Mouse (Mus musculus) heart, adult 2 months (tissue): ENCODE measurements around the gene Cldn18. TPM values are rescaled to one million over a fixed set of nuclear protein-coding genes. Genes with fewer than 3 reads are reported as not detected.

Experiments
- DNase-seq, 2 experiments: peaks; one replicate each; pipeline ENCODE4 v3.0.0; 2021
- H3K27ac ChIP-seq: fragments of 200-600 bp; 2 replicates; pipeline ENCODE4 v1.8.1; 2022
- H3K27me3 ChIP-seq: fragments of 200-500 bp; 2 replicates; pipeline ENCODE4 v1.6.1; 2012; ENCODE audit warnings: mild to moderate bottlenecking, low read length, inconsistent platforms, mixed read lengths; ENCODE audit not compliant: control insufficient read depth, insufficient read depth
- H3K36me3 ChIP-seq: fragments of 200-500 bp; 2 replicates; pipeline ENCODE4 v1.6.1; 2012; ENCODE audit warnings: low read length, inconsistent platforms; ENCODE audit not compliant: control insufficient read depth, insufficient read depth
- H3K4me1 ChIP-seq: fragments of 200-500 bp; 2 replicates; pipeline ENCODE4 v1.6.1; 2011; ENCODE audit warnings: low read length; ENCODE audit not compliant: control insufficient read depth, insufficient read depth
- H3K4me3 ChIP-seq: fragments of 200-600 bp; 2 replicates; pipeline ENCODE4 v1.8.1; 2022
- H3K79me2 ChIP-seq: fragments of 200-500 bp; replicated peaks from 2 replicates; pipeline ENCODE4 v1.6.1; 2012; ENCODE audit warnings: mild to moderate bottlenecking, inconsistent platforms, low read length, moderate library complexity, mixed read lengths; ENCODE audit not compliant: control insufficient read depth, insufficient read depth
- H3K9ac ChIP-seq: fragments of 200-500 bp; 2 replicates; pipeline ENCODE4 v1.6.1; 2012; ENCODE audit warnings: low read depth, mild to moderate bottlenecking, control low read depth, inconsistent platforms, low read length, mixed read lengths
- CTCF ChIP-seq: fragments of 200-600 bp; IDR thresholded peaks from 2 replicates; pipeline ENCODE4 v1.8.1; 2022; ENCODE audit warnings: antibody characterized with exemption, mild to moderate bottlenecking, moderate library complexity
- EP300 ChIP-seq: fragments of 200-500 bp; IDR thresholded peaks from 2 replicates; pipeline ENCODE4 v1.6.1; 2011; ENCODE audit warnings: low read depth, low read length, control low read depth; ENCODE audit not compliant: insufficient read depth
- POLR2A ChIP-seq: fragments of 200-500 bp; IDR thresholded peaks from 2 replicates; pipeline ENCODE4 v1.6.1; 2011; ENCODE audit warnings: mild to moderate bottlenecking, low read depth, low read length, control low read depth; ENCODE audit not compliant: insufficient read depth
- WGBS: fragments of 180-500 bp; shearing (Covaris S2); methylation state at CpG from one replicate; pipeline ENCODE4 v1.1.7; 2018; 5-methylcytosine and 5-hydroxymethylcytosine counted together
- intact Hi-C: fragments of 180-260 bp; cut with DNase I; formaldehyde crosslinking; loops from one replicate; pipeline ENCODE4 v1.15.1; 2025
- polyA plus RNA-seq: library from polyadenylated mRNA; depleted of rRNA; stranded (reverse); fragments of >200 nt; gene quantifications from 2 replicates; pipeline ENCODE4 v1.2.3, GENCODE M21; 2012
- total RNA-seq, 2 experiments: library from RNA; stranded (reverse); gene quantifications; 2 replicates each; pipeline ENCODE4 v1.2.3; 2021

Gene Cldn18
- total and polyA plus RNA-seq, 3 experiments = 1.2 TPM; not detected in 2

DNA sequence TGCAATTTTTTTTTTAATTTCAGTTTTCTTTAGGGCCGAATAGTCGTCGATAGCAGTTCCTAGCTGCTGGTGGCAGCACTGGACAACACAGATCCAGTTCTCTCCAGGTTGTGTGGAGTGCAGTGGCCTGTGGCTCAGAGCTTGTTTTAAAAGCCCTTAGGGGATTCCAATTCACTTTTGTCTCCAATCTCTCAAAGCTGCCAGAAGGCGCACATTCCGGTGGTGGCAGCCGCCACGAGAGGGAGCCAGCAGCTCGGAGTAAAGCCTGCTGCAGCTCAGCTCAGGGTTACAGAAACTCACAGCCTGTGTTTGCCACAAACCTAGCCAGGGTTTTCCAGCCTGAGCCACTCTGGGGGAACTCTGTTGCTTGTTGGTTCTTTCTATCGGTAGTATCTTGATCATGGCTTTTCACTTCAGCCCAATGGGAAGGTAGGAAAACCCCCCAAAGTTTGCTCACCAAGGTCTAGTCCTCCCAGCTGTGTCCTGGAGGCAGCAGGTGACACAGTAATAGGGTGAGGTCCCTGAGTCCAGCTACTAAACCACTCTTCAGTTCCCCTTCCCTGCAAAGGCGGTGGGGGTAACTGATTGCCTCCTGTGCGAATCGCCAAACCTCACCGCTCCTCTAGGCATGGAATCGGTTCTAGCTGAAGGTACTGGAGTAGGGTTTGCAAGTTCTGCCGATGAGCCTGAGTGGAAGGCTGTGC is 13.0 kb upstream of the Cldn18 start:
- H3K4me1 ChIP-seq = no peaks in the 10 kb centered on the region; the same call in 1 of the 2 replicates
- no peaks in the 10 kb centered on the region for H3K27me3 ChIP-seq
- H3K9ac ChIP-seq = no peak overlapping the region
- H3K4me3 ChIP-seq = no peak overlapping the region
- H3K36me3 ChIP-seq = no peaks in the 10 kb centered on the region
- DNase-seq = peak; percentile 14 to 36
- intact Hi-C loops = loop anchor here (5.0 kb wide), 1 partner anchor 672 kb away; no protein-coding TSS in a partner anchor
- WGBS = 38% methylated on average over 15 of the region's 15 CpGs
- no peaks in the 10 kb centered on the region for H3K79me2 ChIP-seq
- TF ChIP-seq POLR2A = no peak
- peak; percentile 65 for TF ChIP-seq CTCF
- H3K27ac ChIP-seq = no peak overlapping the region

DNA sequence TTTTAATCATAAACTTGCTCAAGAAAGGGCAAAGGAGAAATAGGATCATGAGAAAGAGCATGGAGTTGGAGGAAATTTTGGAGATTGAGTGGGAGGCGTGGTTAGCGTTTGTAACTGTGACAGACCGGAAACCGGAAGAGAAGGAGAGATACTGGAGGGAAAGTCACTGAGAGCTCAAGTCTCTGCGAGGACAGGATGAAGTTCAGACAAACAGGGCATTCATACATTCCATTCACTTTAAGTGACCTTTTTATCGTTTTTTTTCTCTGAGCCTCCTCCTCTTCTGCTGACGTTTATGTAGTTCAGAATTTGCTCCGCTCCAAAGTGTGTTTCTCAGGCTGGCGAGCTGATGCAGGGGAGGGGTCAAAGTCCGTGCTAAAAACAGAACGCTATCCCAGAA is 10.8 kb upstream of the Cldn18 start:
- Histone ChIP-seq H3K4me3 (no peak overlapping the region), H3K9ac (no peak overlapping the region), H3K27ac (no peak overlapping the region), H3K27me3 (no peaks in the 10 kb centered on the region), H3K36me3 (no peaks in the 10 kb centered on the region), H3K79me2 (no peaks in the 10 kb centered on the region), H3K4me1 (no peaks in the 10 kb centered on the region; the same call in 1 of the 2 replicates)
- 21% methylated on average over 11 of the region's 11 CpGs for WGBS
- no peak for DNase-seq
- TF ChIP-seq POLR2A (no peak), EP300 (no peak), CTCF (no peak)
- intact Hi-C loops = no loop called here

DNA sequence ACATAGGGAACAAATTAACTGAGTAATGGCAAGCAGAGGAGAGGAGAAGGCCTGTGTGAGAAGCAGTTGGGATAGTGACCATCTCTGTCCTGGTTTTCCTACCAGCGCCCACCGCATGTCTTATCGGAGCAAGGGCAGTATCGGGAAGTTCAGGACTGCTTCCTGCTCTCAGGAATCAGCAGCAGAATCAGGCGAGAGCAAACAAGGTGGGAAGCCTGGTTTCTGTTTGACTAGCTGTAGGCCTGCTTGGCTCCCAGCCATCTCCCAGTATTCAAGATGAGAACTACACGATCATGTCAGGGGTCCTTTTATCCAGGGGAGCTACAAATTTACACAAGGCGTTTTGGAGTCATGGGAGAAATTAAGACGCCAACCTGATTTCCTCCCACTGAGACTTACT is 8.2 kb upstream of the Cldn18 start:
- TF ChIP-seq EP300 (no peak), CTCF (no peak), POLR2A (no peak)
- DNase-seq = no peak
- Histone ChIP-seq H3K9ac (no peak overlapping the region), H3K79me2 (no peaks in the 10 kb centered on the region), H3K27ac (no peak overlapping the region), H3K4me1 (no peaks in the 10 kb centered on the region; the same call in 1 of the 2 replicates), H3K27me3 (no peaks in the 10 kb centered on the region), H3K4me3 (no peak overlapping the region), H3K36me3 (no peaks in the 10 kb centered on the region)
- intact Hi-C loops = no loop called here
- WGBS = 51% methylated on average over 8 of the region's 8 CpGs

DNA sequence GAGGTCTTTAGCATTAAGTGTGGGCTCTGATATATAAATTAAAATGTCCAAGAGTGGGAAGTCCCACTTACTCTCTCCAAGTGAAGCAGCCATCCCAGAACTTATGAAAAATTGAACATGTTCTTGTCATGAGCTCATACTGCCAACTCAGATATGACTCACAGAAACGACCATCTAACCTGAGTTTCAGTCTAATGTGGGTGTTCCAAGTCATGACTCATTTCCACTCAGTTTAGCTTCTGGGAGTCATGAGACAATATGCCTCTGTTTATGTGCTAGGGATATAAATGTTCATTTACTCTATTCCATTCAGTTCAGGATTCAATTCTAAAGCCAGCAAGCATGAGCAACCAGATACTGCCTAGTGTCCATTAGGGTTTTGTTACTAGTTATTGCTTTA is 2.9 kb upstream of the Cldn18 start:
- H3K27me3 ChIP-seq = no peaks in the 10 kb centered on the region
- no peak for DNase-seq
- H3K4me1 ChIP-seq = no peaks in the 10 kb centered on the region
- H3K79me2 ChIP-seq = no peaks in the 10 kb centered on the region
- no peak overlapping the region for H3K27ac ChIP-seq
- TF ChIP-seq POLR2A = no peak
- TF ChIP-seq EP300 = no peak
- TF ChIP-seq CTCF = no peak
- no peak overlapping the region for H3K4me3 ChIP-seq
- 7% methylated on average over 1 of the region's 1 CpGs for WGBS
- no peak overlapping the region for H3K9ac ChIP-seq
- intact Hi-C loops = no loop called here
- no peaks in the 10 kb centered on the region for H3K36me3 ChIP-seq

DNA sequence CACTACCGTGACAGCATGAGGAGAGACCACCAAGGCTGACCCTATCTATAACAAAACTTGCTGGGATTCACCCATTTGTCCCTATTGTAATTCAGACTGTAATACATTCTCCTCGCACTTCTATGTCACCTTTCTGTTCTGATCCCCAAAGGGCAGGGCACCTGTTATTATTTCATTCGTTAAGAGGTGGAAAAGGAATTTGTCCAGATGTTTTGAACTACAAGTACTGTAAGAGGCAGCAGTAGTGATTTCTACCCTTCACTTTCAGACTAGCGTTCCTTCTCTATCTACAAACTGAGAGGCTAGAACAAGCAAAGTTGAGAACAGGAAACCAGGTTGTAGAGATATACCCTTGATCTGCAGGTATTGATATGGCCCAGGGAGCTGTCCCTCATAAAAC is 6.8 kb downstream of the Cldn18 start:
- Histone ChIP-seq H3K27me3 (no peaks in the 10 kb centered on the region), H3K27ac (no peak overlapping the region), H3K79me2 (no peaks in the 10 kb centered on the region), H3K36me3 (no peaks in the 10 kb centered on the region), H3K9ac (no peak overlapping the region), H3K4me1 (no peaks in the 10 kb centered on the region), H3K4me3 (no peak overlapping the region)
- 72% methylated on average over 4 of the region's 4 CpGs for WGBS
- no peak for DNase-seq
- intact Hi-C loops = no loop called here
- TF ChIP-seq CTCF = no peak
- no peak for TF ChIP-seq EP300
- no peak for TF ChIP-seq POLR2A

DNA sequence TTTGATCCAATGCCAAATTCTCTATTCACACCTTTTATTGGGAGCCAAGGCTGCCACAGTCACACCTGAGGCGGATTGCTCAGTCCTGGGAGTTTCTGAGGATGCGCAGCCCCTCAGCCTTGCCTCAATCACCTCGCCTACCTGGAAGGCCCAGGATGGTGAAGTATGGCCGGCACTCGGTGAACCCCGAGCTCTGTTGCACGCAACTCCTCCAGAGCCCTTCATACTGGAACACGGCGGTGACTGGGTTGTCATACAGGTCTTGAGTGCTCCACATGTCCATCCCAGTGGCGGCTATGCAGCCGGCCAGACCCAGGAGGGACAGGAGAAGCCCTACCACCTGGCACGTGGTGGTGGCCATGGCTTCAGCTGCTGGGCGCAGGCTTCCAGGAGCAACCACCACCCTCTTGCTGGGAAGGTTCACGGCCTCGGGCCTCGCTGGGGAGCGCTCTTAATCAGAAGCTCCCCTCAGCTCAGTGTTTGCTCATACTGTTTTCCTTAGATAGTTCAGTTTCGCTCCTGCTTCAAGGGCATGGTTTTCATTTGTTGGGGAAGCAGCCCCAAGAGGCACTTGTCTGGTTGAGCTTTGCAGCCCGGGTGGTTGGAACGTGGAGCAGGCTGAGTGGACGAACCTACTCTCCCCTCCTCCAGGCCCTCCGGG is 7.3 kb downstream of the Cldn18 start:
- H3K27ac ChIP-seq = no peak overlapping the region
- H3K4me3 ChIP-seq = no peak overlapping the region
- 84% methylated on average over 22 of the region's 22 CpGs for WGBS
- no peak for TF ChIP-seq POLR2A
- TF ChIP-seq CTCF = no peak
- TF ChIP-seq EP300 = no peak
- no peaks in the 10 kb centered on the region for H3K4me1 ChIP-seq
- H3K79me2 ChIP-seq = no peaks in the 10 kb centered on the region
- H3K36me3 ChIP-seq = no peaks in the 10 kb centered on the region
- H3K9ac ChIP-seq = no peak overlapping the region
- DNase-seq = no peak
- H3K27me3 ChIP-seq = no peaks in the 10 kb centered on the region
- intact Hi-C loops = no loop called here
